Mouse (Mus musculus) kidney, postnatal 25 days (tissue): ENCODE measurements at regions not wholly inside any gene's neighbourhood (a gene's known extent, or its start where the extent isn't known, plus 50 kb on each side); places are given as distances from the start of the nearest gene placed in this dataset.

Experiments used
- DNase-seq, 2 experiments: peaks; one replicate each; pipeline ENCODE4 v3.0.0; 2021; ENCODE audit warnings: mixed read lengths in 2 of 2

GRCm38 (mm10) chr12:50926234-50926633 lies 277.3 kb upstream of the Prkd1 start:
- no peak for DNase-seq

DNA sequence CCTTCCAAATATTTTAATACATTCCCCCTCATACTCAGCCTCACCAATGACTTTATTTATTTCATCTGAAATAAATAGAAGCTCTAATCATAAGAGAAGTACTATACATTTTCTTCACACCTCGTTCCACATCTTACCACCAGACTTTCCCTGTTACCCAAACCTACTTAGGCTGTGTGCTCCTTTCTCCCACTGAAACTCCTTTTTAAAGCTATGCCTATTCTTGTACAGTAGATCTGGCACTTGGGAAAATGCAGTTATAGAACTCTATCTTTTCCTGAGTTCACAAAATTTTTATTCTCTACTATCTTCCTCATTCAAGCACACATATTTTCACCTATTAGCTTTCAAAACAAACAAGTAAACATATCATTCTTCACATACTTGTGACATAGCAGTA lies 272.8 kb upstream of the Prkd1 start:
- DNase-seq = no peak

DNA sequence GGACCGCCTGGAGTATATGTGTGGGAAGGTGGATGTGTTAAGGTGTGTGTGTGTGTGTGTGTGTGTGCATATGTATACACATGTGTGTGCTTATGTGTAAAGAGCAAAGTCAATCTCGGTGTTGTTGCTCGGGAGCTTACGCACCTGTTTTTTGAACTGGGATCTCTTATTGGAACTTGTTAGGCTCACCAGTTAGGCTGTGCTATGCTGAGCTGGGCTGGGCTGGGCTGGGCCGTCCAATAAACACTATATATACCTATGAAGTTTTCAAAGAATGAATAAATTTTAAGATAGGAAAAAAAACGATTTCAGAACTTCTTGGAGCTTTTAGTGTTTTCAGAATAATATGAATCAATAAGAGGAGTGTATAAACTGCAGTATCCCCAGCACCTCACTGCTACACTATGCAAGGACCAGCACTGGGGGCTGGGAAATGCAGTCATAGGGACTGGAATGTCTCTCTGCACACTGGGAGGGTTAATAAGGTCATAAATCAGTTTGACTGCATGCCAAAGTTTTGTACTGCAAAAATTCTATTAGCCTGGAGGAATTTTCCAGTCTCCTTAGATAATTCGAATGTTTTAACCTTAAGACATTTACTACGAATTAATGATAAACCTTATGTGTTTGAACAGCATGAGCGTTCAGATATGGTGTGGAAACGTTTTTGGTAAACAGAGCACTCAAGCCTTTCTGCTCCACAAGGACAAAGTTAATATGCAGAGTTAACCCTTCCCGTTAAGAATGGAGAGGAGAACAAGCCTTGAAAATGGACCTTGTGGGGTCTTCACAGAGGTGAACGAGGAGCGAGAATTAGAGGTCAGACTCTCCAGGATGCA lies 250.9 kb upstream of the Prkd1 start:
- peak; percentile 21 to 48 for DNase-seq

- no peak for DNase-seq
These were observed 248.8 kb upstream of the Prkd1 start for GRCm38 (mm10) chr12:50897606-50898166.

- DNase-seq = no peak
These were observed 244.7 kb upstream of the Prkd1 start for GRCm38 (mm10) chr12:50893604-50894003.

DNA sequence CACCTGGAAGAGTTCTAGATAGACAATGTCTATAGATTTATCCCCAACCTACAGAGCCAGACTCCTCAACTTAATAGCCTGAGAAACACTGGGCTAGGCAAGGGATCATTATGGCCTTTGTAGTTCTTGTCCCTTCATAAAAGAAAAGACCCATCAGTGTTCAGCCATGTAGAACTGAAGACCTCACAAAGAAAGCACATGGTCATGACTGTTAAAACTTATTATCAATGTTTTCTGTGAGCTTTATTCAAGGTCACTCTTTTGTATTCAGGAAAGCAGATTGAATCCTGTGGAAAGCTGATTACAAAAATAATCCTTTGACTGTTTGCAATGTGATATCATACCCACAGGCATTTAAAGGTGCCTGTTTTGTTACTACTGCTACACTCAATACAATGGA lies 226.9 kb upstream of the Prkd1 start:
- DNase-seq = no peak

DNA sequence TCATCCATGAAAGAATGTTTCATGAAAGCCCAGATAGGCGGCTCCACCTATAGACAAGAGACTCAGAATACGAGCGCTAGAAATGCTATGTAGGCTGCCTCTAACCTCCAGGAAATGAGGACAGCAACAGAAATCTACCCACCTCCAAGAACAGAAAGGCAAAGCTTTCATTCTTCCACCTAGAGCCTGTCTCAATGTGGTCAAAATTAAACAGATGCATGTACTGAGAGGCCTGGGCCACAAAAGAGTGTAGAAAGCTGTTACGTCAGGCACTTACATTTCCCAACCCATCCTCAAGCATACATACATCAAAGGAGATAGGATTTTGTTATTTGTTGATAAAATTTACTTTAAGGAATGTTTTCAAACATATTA lies 225.1 kb upstream of the Prkd1 start:
- DNase-seq = no peak

GRCm38 (mm10) chr12:50873390-50874023 lies 224.6 kb upstream of the Prkd1 start:
- no peak for DNase-seq

- DNase-seq = no peak
These were observed 202.7 kb upstream of the Prkd1 start for GRCm38 (mm10) chr12:50851644-50852043.

- DNase-seq = no peak
These were observed 199.1 kb upstream of the Prkd1 start for GRCm38 (mm10) chr12:50847976-50848375.

- no peak for DNase-seq
These were observed 193.8 kb upstream of the Prkd1 start for GRCm38 (mm10) chr12:50842744-50843143.

DNA sequence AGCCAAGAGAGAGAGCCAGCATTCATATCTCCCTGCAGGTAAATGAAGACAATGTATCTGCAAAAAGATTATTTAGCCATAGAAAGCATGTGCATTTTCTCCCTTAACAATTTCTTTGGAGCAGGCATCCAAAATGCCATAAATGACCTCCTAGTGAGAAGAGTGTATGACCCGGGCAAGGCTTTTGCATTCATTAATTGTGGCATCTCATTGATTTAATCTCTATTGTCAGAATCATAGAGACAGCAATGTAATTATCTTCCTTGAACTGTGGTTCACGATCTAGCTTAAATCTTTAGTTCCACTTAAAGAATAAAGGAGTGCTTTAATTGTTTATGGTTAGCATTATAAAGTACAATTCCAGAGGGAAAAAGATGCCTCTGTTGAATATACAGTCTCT lies 190.5 kb upstream of the Prkd1 start:
- no peak for DNase-seq

GRCm38 (mm10) chr12:50808731-50809281 lies 159.9 kb upstream of the Prkd1 start:
- no peak for DNase-seq

GRCm38 (mm10) chr12:50804391-50804790 lies 155.5 kb upstream of the Prkd1 start:
- DNase-seq = no peak

GRCm38 (mm10) chr12:50765156-50765940 lies 116.5 kb upstream of the Prkd1 start:
- no peak for DNase-seq

- no peak for DNase-seq
These were observed 115.6 kb upstream of the Prkd1 start for GRCm38 (mm10) chr12:50764457-50764856.

DNA sequence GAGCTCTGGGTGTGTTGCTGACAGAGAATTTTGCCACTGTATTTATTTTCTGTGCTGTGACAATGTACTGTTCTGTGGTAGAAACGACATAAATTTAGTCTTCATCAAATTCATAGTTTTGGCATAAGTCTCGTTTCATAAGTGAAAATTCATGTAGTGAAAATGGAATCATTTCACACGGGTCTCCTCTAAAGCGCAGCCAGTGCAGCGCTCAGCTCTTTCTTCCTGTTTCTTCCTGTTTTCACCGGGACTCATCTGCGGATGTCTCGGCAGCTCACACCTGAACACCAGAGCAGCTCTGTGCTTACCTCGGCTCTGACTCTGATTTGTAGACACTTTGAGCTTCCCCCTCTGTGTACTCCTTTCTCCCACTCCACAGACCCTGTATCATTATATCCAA lies 85.2 kb upstream of the Prkd1 start:
- DNase-seq = no peak

- DNase-seq = no peak
These were observed 63.7 kb upstream of the Prkd1 start for GRCm38 (mm10) chr12:50712615-50713014.

DNA sequence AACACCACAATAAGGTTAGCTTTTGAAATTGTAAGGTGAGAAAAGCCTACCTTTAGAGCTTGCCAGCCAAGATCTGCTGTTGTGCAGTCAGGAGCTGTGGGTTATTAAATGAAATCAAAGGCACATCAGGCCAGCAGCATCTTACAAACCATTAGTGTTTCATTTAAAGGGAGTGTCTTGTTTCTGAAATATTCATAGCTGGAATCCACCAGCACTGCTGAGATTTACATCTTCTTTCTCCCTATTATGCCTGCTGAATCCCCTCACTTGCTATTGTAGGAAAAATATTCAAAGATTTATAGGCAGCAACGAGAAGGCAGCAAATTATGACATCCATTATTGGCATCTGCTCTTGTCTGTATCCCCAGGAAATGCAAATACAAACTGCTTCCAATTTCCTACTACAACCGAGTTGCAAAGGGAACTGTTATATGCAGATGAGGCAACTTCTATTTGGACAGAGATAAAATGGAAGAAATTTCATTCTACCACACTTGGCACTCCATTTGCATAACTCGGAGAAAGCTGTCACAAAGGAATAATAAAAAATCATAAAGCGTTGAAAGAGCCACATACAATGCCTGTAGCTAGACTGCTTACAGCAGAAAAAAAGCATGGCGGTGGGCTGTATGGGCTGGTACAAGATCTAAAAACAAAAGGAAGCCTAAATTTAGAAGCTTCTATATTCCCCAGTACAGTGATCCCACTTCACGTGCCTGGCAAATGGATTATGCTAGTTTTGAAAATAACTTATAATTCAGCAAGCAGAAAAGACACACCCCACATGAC lies 60.3 kb upstream of the Prkd1 start:
- DNase-seq = no peak

DNA sequence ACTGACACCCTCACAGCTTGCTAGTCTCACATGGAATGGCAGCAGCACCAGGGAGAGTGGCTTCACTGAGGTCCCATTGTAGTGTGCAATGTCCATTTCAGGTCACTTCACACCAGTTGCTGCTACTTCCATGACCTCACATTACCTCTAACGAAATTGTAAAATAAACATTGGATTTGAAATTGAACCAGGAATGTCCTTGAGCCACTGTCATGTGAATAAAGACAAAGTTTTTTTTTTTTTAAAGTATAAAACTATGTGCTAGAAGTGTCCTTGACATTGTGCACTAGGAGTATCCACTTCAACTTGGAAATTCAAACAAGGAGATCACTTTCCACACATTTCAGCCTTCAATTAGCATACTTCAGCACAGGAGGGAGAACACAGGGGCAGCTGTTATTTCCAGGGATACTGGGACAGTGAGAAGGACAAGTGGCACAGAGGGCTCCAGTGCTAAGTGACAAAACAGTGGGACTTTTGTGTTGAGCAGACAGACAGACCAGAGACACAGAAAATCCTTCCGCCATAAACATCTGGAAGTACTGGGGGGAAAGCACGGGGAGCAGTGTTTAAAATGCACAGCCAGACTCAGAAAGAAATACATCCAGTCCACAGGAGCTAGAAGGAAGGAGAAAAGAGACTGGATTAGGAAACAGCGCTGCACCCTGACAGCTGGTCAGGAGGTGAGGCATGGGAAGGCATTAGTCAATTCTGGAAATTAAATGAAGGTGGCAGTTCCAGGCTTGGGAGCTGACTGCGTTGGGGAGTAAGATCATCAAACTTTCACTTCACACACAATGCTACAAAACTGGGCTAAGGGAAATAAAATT lies 49.9 kb upstream of the Prkd1 start:
- no peak for DNase-seq
